Mouse (Mus musculus): Measurements from ENCODE around the gene Tmem179. TPM values are rescaled to one million over a fixed set of nuclear protein-coding genes. Genes with fewer than 3 reads are reported as not detected.

The Tmem179 gene
- polyA plus RNA-seq, 1 experiment from 2014 or later, result 0.67 TPM

DNA sequence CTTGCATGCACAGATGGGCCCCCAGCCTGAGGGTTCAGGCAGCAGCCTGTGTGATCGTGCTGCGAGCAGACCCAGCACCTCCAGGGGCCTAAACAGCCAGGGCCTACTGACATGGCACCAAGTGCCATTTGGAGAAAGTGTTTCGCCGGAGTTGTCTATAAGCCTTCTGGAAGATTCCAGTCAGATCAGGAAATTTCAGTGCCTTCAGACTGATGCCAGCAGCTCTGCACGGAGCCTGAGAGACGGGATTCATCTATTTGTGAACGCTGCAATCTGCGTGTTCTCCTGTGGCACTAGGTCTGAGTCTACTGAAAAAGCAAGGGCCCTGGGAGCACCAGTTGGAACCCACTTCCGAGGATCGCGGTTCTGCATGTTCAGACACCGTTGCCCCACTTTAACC is 23.8 kb upstream of the Tmem179 start:
- WGBS, result 92% methylated on average over 12 of the region's 12 CpGs
- no peak overlapping the region for H3K9ac ChIP-seq (replicated peaks; ENCODE audit: low read length)
- H3K27ac ChIP-seq (ENCODE audit: low read length), result no peak overlapping the region
- H3K36me3 ChIP-seq (ENCODE audit: insufficient read depth, low read length), result no peaks in the 10 kb centered on the region
- H3K27me3 ChIP-seq (ENCODE audit: insufficient read depth, low read length), result no peaks in the 10 kb centered on the region
- no peak for ATAC-seq (ENCODE audit: low FRiP score, low TSS enrichment)
- H3K4me3 ChIP-seq (ENCODE audit: low read length), result no peak overlapping the region
- H3K4me1 ChIP-seq (ENCODE audit: insufficient read depth, low read length), result peaks cover 10% of the 10 kb centered on the region; the same call in 1 of the 2 replicates
- H3K9me3 ChIP-seq (ENCODE audit: low read length), result no peaks in the 10 kb centered on the region
- no peak overlapping the region for H3K4me2 ChIP-seq (replicated peaks; ENCODE audit: low read depth, low read length)

DNA sequence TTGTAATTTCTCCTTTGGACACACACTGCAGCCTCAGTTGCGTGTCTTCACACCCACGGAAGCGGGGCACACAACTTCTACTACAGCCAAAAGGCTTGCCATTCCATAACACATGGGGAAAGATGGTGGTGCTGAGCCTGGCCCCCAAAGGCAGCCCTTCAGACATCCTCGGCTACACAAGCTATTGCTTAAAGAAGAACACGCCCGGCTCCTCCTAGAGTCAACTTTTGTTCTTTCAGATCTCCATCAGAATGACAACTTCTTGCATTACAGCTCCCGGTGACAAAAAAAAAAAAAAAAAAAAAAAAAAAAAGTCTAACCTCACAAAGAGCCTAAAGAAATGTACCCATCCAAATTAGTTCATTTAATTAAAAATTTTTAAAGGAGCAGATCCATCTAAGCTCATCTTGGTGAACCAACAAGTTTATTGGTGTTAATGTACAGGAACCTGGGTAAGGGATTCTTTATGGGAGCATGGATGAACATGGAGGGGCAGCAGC is 23.0 kb upstream of the Tmem179 start:
- WGBS, result 85% methylated on average over 7 of the region's 7 CpGs
- Histone ChIP-seq H3K9ac (replicated peaks; ENCODE audit: low read length) (no peak overlapping the region), H3K4me1 (ENCODE audit: insufficient read depth, low read length) (peaks cover 8% of the 10 kb centered on the region; the same call in 1 of the 2 replicates), H3K36me3 (ENCODE audit: insufficient read depth, low read length) (no peaks in the 10 kb centered on the region), H3K9me3 (ENCODE audit: low read length) (no peaks in the 10 kb centered on the region), H3K4me2 (replicated peaks; ENCODE audit: low read depth, low read length) (no peak overlapping the region), H3K27me3 (ENCODE audit: insufficient read depth, low read length) (no peaks in the 10 kb centered on the region), H3K4me3 (ENCODE audit: low read length) (no peak overlapping the region), H3K27ac (ENCODE audit: low read length) (no peak overlapping the region)
- ATAC-seq (ENCODE audit: low FRiP score, low TSS enrichment), result no peak

DNA sequence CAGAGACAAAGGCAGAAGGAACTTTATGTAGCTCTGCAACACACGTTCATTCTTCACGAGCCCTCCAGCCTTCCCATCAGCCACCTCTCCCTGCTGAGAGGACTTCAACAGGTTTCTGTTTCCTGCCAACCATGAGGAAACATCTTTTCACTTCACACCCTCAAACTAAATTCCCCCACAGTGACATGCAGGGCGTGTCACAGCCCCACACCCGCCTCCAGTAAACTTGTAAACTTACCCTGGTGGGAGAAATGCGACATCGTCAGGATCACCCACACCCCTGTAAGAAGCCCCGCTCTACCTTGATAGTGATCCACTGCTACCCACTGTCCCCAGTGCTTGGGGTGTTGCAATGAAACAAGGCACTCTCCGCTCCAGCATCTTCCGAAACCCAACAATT is 21.8 kb upstream of the Tmem179 start:
- Histone ChIP-seq H3K9me3 (ENCODE audit: low read length) (no peaks in the 10 kb centered on the region), H3K27me3 (ENCODE audit: insufficient read depth, low read length) (no peaks in the 10 kb centered on the region), H3K27ac (ENCODE audit: low read length) (no peak overlapping the region), H3K4me1 (ENCODE audit: insufficient read depth, low read length) (peaks cover 8% of the 10 kb centered on the region), H3K4me3 (ENCODE audit: low read length) (no peak overlapping the region), H3K9ac (replicated peaks; ENCODE audit: low read length) (no peak overlapping the region), H3K4me2 (replicated peaks; ENCODE audit: low read depth, low read length) (no peak overlapping the region), H3K36me3 (ENCODE audit: insufficient read depth, low read length) (no peaks in the 10 kb centered on the region)
- no peak for ATAC-seq (ENCODE audit: low FRiP score, low TSS enrichment)
- WGBS, result 78% methylated on average over 9 of the region's 9 CpGs

DNA sequence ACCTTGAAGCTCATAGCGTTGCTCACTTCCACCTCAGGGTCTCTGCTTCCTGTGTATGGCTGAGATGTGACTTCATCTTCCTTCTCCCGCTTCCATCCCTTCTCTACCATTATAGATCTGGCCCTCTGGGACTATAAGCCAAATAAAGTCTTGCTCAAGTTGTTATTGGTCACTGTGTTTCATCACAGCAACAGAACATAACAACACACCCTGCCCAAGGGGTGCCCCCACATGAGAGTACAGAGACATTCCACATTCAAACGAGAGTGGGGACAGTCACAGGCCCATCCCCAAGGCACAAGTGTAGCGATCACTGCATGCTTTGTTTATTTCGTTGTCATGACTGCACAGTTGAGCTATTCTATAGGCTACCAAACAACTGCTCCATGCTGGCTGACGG is 20.7 kb upstream of the Tmem179 start:
- no peaks in the 10 kb centered on the region for H3K27me3 ChIP-seq (ENCODE audit: insufficient read depth, low read length)
- no peak overlapping the region for H3K9ac ChIP-seq (replicated peaks; ENCODE audit: low read length)
- H3K4me3 ChIP-seq (ENCODE audit: low read length), result no peak overlapping the region
- H3K36me3 ChIP-seq (ENCODE audit: insufficient read depth, low read length), result no peaks in the 10 kb centered on the region
- no peaks in the 10 kb centered on the region for H3K9me3 ChIP-seq (ENCODE audit: low read length)
- peaks cover 5% of the 10 kb centered on the region for H3K4me1 ChIP-seq (ENCODE audit: insufficient read depth, low read length)
- H3K27ac ChIP-seq (ENCODE audit: low read length), result no peak overlapping the region
- no peak for ATAC-seq (ENCODE audit: low FRiP score, low TSS enrichment)
- H3K4me2 ChIP-seq (replicated peaks; ENCODE audit: low read depth, low read length), result no peak overlapping the region
- 81% methylated on average over 6 of the region's 6 CpGs for WGBS

DNA sequence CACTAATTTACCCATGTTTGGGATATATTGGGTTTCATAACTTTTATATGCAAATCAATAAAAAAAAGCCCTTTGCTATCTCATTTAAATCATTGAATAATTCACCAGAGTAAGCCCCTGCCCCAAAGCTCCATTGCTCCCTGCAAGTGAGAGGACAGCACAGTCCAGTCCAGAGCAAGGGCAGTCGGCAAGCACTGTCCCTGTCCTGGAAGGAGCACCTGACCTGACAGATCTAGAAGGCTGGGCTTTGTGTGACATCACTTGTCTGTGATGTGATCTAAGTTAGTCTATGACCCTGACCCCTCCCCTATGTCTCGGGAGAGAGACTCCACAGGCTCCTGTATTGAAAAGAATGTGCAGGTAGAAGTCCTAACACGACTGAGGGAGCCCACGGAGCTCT is 17.2 kb upstream of the Tmem179 start:
- H3K36me3 ChIP-seq (ENCODE audit: insufficient read depth, low read length), result no peaks in the 10 kb centered on the region
- H3K27me3 ChIP-seq (ENCODE audit: insufficient read depth, low read length), result no peaks in the 10 kb centered on the region
- no peak overlapping the region for H3K27ac ChIP-seq (ENCODE audit: low read length)
- peaks cover 4% of the 10 kb centered on the region for H3K4me1 ChIP-seq (ENCODE audit: insufficient read depth, low read length)
- ATAC-seq (ENCODE audit: low FRiP score, low TSS enrichment), result 0 out of 2 replicates have a peak, but pooled peaks have one; percentile 61
- no peaks in the 10 kb centered on the region for H3K9me3 ChIP-seq (ENCODE audit: low read length)
- no peak overlapping the region for H3K4me2 ChIP-seq (replicated peaks; ENCODE audit: low read depth, low read length)
- H3K4me3 ChIP-seq (ENCODE audit: low read length), result no peak overlapping the region
- WGBS, result 44% methylated on average over 4 of the region's 4 CpGs
- H3K9ac ChIP-seq (replicated peaks; ENCODE audit: low read length), result no peak overlapping the region

DNA sequence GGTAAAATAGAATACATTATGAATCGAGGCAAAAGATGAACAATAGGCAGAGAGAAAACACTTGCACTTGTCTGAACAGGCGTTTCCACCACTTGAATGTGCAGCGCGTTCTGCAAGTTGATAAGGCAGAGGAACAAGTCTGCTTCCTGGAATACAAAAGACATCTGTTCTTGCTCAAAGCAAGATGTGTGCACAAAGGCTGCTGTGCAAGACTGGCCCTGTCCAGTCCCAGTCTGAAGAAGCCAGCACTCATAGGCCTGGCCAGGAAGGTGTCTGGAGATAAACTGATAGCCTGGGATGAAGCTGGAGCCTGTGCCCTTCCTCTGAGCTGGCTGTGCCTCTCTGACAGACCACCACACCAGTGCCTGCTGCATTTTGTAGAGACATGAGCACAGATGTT is 1.6 kb upstream of the Tmem179 start:
- no peak for ATAC-seq (ENCODE audit: low FRiP score, low TSS enrichment)
- H3K9me3 ChIP-seq (ENCODE audit: low read length), result no peaks in the 10 kb centered on the region
- H3K9ac ChIP-seq (replicated peaks; ENCODE audit: low read length), result no peak overlapping the region
- no peak overlapping the region for H3K4me2 ChIP-seq (replicated peaks; ENCODE audit: low read depth, low read length)
- WGBS, result 53% methylated on average over 4 of the region's 4 CpGs
- no peak overlapping the region for H3K27ac ChIP-seq (ENCODE audit: low read length)
- H3K4me3 ChIP-seq (ENCODE audit: low read length), result no peak overlapping the region
- peaks cover 9% of the 10 kb centered on the region; the same call in 1 of the 2 replicates for H3K4me1 ChIP-seq (ENCODE audit: insufficient read depth, low read length)
- no peaks in the 10 kb centered on the region for H3K36me3 ChIP-seq (ENCODE audit: insufficient read depth, low read length)
- peaks cover 3% of the 10 kb centered on the region; the same call in 1 of the 2 replicates for H3K27me3 ChIP-seq (ENCODE audit: insufficient read depth, low read length)

DNA sequence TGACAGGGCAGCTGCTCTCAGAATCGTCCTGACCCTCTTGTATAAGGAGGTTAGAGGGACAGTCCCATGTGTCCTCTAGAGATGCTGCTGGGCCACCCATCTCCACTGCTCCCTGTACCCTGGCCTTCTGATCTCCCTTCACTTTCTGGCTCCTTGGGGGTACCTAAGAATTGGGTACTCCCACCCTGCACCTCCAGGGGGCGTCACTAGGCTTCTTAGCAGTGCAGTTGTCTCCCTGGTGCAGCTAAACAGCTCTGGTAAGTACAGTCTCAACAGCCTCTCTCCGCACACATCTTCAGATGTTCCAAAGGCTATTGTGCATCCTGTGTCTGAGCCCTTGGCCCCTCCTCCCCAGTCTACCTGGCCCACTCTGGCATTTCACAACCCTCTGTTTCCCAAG is 1.6 kb downstream of the Tmem179 start:
- Histone ChIP-seq H3K4me2 (replicated peaks; ENCODE audit: low read depth, low read length) (no peak overlapping the region), H3K36me3 (ENCODE audit: insufficient read depth, low read length) (no peaks in the 10 kb centered on the region), H3K9me3 (ENCODE audit: low read length) (no peaks in the 10 kb centered on the region), H3K9ac (replicated peaks; ENCODE audit: low read length) (no peak overlapping the region), H3K4me3 (ENCODE audit: low read length) (no peak overlapping the region), H3K27me3 (ENCODE audit: insufficient read depth, low read length) (peaks cover 22% of the 10 kb centered on the region), H3K4me1 (ENCODE audit: insufficient read depth, low read length) (peaks cover 9% of the 10 kb centered on the region; the same call in 1 of the 2 replicates), H3K27ac (ENCODE audit: low read length) (no peak overlapping the region)
- no peak for ATAC-seq (ENCODE audit: low FRiP score, low TSS enrichment)
- 53% methylated on average over 3 of the region's 3 CpGs for WGBS

DNA sequence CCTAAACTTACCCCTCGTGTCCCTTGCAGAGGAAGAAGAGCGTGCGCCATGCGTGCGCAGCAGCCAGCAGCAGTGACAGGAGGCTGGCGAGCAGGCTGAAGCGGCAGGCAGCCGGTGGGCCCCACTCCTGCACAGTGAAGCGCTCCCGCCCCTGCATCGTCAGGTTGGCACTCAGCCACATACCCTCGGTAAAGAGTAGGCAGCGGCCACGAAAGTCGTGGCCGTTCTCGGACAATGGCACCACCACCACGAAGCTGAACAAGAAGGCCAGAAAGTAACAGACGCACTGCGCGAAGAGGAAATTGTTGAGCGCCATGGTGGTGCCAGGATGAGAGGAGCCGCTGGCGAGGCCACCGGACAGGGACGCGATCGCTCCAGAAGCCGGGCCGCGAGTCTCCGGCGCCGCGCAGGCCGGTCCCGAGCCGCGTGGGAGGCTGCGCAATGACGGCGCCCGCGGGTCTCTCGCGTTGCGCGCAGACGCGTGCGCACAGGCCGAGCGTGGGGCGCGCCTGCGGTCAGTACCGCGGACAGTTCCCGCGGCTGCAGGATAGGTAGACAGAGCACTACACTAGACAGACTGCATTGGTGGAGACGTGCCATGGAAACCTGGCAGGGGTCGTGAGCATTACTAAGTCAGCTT is 5.7 kb downstream of the Tmem179 start:
- Histone ChIP-seq H3K27ac (ENCODE audit: low read length) (no peak overlapping the region), H3K4me3 (ENCODE audit: low read length) (peak overlapping the region; percentile 40), H3K9ac (replicated peaks; ENCODE audit: low read length) (no peak overlapping the region), H3K4me2 (replicated peaks; ENCODE audit: low read depth, low read length) (peak overlapping the region; percentile 58), H3K9me3 (ENCODE audit: low read length) (no peaks in the 10 kb centered on the region), H3K4me1 (ENCODE audit: insufficient read depth, low read length) (no peaks in the 10 kb centered on the region), H3K36me3 (ENCODE audit: insufficient read depth, low read length) (no peaks in the 10 kb centered on the region), H3K27me3 (ENCODE audit: insufficient read depth, low read length) (peaks cover 29% of the 10 kb centered on the region)
- WGBS, result 2% methylated on average over 62 of the region's 62 CpGs
- peak; percentile 80 for ATAC-seq (ENCODE audit: low FRiP score, low TSS enrichment)

DNA sequence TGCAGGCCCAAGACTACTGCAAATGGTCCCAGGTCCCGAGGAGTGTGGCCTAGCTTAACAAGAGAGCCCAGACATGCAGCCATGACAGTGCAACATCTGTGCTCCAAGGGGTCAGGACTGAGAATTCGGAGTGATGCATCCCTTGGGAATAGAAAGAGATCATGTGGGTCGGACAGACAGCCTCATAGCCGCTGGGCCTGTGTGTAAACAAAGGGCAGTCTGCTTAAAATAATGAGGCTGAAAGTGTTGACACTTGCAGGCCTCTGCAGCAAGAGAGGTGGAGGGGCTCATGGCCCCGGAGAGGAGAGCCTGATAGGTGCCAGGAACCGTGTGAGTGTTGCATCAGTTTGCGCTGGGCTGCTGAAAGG is 6.2 kb downstream of the Tmem179 start:
- H3K36me3 ChIP-seq (ENCODE audit: insufficient read depth, low read length), result no peaks in the 10 kb centered on the region
- no peak overlapping the region for H3K4me3 ChIP-seq (ENCODE audit: low read length)
- no peak overlapping the region for H3K9ac ChIP-seq (replicated peaks; ENCODE audit: low read length)
- 0 out of 2 replicates have a peak overlapping the region, but pooled peaks have one; percentile 58 for H3K4me2 ChIP-seq (replicated peaks; ENCODE audit: low read depth, low read length)
- 33% methylated on average over 7 of the region's 7 CpGs for WGBS
- no peak overlapping the region for H3K27ac ChIP-seq (ENCODE audit: low read length)
- no peaks in the 10 kb centered on the region for H3K9me3 ChIP-seq (ENCODE audit: low read length)
- no peak for ATAC-seq (ENCODE audit: low FRiP score, low TSS enrichment)
- H3K27me3 ChIP-seq (ENCODE audit: insufficient read depth, low read length), result peaks cover 29% of the 10 kb centered on the region
- no peaks in the 10 kb centered on the region for H3K4me1 ChIP-seq (ENCODE audit: insufficient read depth, low read length)

DNA sequence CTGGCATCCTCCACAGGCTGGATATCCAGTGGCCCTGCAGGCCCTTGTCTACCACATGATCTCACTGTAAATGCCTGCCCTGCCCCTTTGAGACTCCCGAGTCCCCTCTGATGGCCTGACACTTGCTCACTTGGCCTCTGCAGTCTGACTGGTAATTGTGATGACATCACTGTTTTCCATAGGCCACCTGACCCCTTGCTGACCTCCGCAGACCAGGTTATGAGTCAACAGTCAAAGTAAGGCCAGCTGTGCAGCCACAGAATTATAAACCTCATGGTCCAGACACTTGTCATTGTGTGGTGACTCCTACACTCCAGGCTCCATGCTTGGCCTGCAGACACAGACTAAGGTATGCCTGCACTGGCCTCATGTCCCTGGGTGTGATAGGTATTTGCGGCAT is 8.6 kb downstream of the Tmem179 start:
- Histone ChIP-seq H3K9me3 (ENCODE audit: low read length) (no peaks in the 10 kb centered on the region), H3K36me3 (ENCODE audit: insufficient read depth, low read length) (no peaks in the 10 kb centered on the region), H3K27me3 (ENCODE audit: insufficient read depth, low read length) (peaks cover 29% of the 10 kb centered on the region), H3K4me3 (ENCODE audit: low read length) (no peak overlapping the region), H3K27ac (ENCODE audit: low read length) (no peak overlapping the region), H3K4me1 (ENCODE audit: insufficient read depth, low read length) (no peaks in the 10 kb centered on the region), H3K4me2 (replicated peaks; ENCODE audit: low read depth, low read length) (no peak overlapping the region), H3K9ac (replicated peaks; ENCODE audit: low read length) (no peak overlapping the region)
- ATAC-seq (ENCODE audit: low FRiP score, low TSS enrichment), result no peak
- 79% methylated on average over 3 of the region's 3 CpGs for WGBS

Data from kidney, embryonic 16.5 days (tissue).